Mouse (Mus musculus) forebrain, embryonic 13.5 days (tissue): ENCODE results near the gene Khdrbs1. TPM values are rescaled to one million over a fixed set of nuclear protein-coding genes. Genes with fewer than 3 reads are reported as not detected.
"Not testable (repeated sequence)": the region's sequence is repeated elsewhere in the genome, so short reads cannot be mapped to it uniquely, and the experiment has no call there.

Experiments used
- ATAC-seq: fragments of 200-750 bp; cut with Nextera tagmentation; 2 replicates; pipeline ENCODE4 v1.8.0; 2017
- H3K27ac ChIP-seq: fragments of 300-500 bp; sonication (generic); 2 replicates; pipeline ENCODE4 v1.5.1; 2015; ENCODE audit warnings: inconsistent platforms, mild to moderate bottlenecking, moderate library complexity
- H3K27me3 ChIP-seq: fragments of 300-500 bp; sonication (generic); 2 replicates; pipeline ENCODE4 v1.6.1; 2015; ENCODE audit warnings: mild to moderate bottlenecking, inconsistent platforms
- H3K36me3 ChIP-seq: fragments of 300-500 bp; sonication (generic); 2 replicates; pipeline ENCODE4 v1.6.1; 2015; ENCODE audit warnings: mild to moderate bottlenecking, inconsistent platforms; ENCODE audit not compliant: poor library complexity, severe bottlenecking
- H3K4me1 ChIP-seq: fragments of 300-500 bp; sonication (generic); 2 replicates; pipeline ENCODE4 v1.6.1; 2015; ENCODE audit warnings: inconsistent platforms
- H3K4me2 ChIP-seq: fragments of 300-500 bp; sonication (generic); 2 replicates; pipeline ENCODE4 v1.6.1; 2015; ENCODE audit warnings: inconsistent platforms, mild to moderate bottlenecking, moderate library complexity
- H3K4me3 ChIP-seq: fragments of 300-500 bp; sonication (generic); 2 replicates; pipeline ENCODE4 v1.5.1; 2015; ENCODE audit warnings: mild to moderate bottlenecking, inconsistent platforms
- H3K9ac ChIP-seq: fragments of 300-500 bp; sonication (generic); 2 replicates; pipeline ENCODE4 v1.6.1; 2015; ENCODE audit warnings: mild to moderate bottlenecking, inconsistent platforms
- H3K9me3 ChIP-seq: fragments of 300-500 bp; sonication (generic); replicated peaks from 2 replicates; pipeline ENCODE4 v1.6.1; 2016; ENCODE audit warnings: inconsistent platforms
- WGBS: fragments of 180-500 bp; shearing (Covaris S2); methylation state at CpG from one replicate; pipeline ENCODE4 v1.1.7; 2015; 5-methylcytosine and 5-hydroxymethylcytosine counted together
- polyA plus RNA-seq: library from polyadenylated mRNA; unstranded; fragments of >200 nt; fragmentation: Nextera tagmentation; extraction: Ambion mirVana; gene quantifications from 2 replicates; pipeline ENCODE4 v1.2.1, GENCODE M21; 2015

Gene Khdrbs1
- polyA plus RNA-seq, 1 experiment from 2014 or later: 190 TPM

- H3K27ac ChIP-seq: no peak overlapping the region
- 67% methylated on average over 6 of the region's 6 CpGs for WGBS
- H3K9me3 ChIP-seq: no peaks in the 10 kb centered on the region
- H3K4me2 ChIP-seq: no peak overlapping the region
- H3K9ac ChIP-seq: no peak overlapping the region
- H3K4me3 ChIP-seq: no peak overlapping the region
- no peak for ATAC-seq
- H3K27me3 ChIP-seq: peaks cover 3% of the 10 kb centered on the region; the same call in 1 of the 2 replicates
- H3K4me1 ChIP-seq: peaks cover 28% of the 10 kb centered on the region
- no peaks in the 10 kb centered on the region for H3K36me3 ChIP-seq
Observed at GRCm38 (mm10) chr4:129770600-129770999, 28.5 kb upstream of the Khdrbs1 start.

DNA sequence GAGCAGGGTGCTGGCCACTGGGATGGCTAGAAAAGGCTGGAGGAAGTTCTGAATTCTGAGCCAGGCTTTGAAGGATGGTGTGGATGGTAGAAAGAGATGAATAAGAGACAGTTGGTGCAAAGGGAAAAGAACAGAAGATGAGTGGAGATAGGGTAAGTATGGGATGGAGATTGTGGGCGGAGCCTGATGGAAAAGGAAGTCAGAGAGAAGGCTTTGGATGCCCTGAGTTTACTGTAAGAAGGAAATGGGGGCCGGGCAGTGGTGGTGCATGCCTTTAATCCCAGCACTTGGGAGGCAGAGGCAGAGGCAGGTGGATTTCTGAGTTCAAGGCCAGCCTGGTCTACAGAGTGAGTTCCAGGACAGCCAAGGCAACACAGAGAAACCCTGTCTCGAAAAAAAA, 26.6 kb upstream of the Khdrbs1 start:
- H3K27ac ChIP-seq, H3K9me3 ChIP-seq, ATAC-seq, H3K36me3 ChIP-seq, H3K9ac ChIP-seq, H3K27me3 ChIP-seq, H3K4me2 ChIP-seq, H3K4me3 ChIP-seq: not testable (repeated sequence)
- 86% methylated on average over 3 of the region's 3 CpGs for WGBS
- H3K4me1 ChIP-seq: peaks cover 16% of the 10 kb centered on the region

DNA sequence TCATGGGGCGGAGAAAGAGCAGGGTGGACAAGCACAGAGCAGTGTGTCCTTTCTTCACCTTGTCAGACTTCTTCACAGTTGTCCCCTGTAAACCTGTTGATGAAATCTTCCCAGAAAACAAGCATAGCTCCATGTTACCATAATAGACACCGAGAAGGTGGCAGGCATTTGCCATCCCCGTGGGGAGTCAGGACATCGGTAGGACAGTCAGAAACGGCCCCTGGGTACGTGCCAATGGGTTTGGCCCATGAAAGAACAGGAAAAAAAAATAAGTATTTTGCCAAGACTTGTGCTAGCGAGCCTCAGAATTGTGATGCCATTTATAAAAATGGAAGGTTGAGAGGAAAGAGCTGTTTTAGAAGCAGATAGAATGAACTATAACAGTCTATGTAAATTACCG, 25.7 kb upstream of the Khdrbs1 start:
- Histone ChIP-seq H3K27ac (no peak overlapping the region; the same call in 1 of the 2 replicates), H3K4me1 (peaks cover 16% of the 10 kb centered on the region), H3K9ac (no peak overlapping the region), H3K9me3 (no peaks in the 10 kb centered on the region), H3K4me3 (no peak overlapping the region), H3K36me3 (no peaks in the 10 kb centered on the region), H3K27me3 (no peaks in the 10 kb centered on the region), H3K4me2 (no peak overlapping the region)
- 72% methylated on average over 8 of the region's 8 CpGs for WGBS
- no peak for ATAC-seq

GRCm38 (mm10) chr4:129765351-129765750, 23.2 kb upstream of the Khdrbs1 start:
- no peak for ATAC-seq
- WGBS: 86% methylated on average over 3 of the region's 3 CpGs

GRCm38 (mm10) chr4:129762496-129762895, 20.4 kb upstream of the Khdrbs1 start:
- ATAC-seq, H3K36me3 ChIP-seq: not testable (repeated sequence)
- WGBS: 87% methylated on average over 1 of the region's 1 CpGs

More at GRCm38 (mm10) chr4:129765351-129765750, 23.2 kb upstream of the Khdrbs1 start:
- Histone ChIP-seq H3K27ac (no peak overlapping the region), H3K9me3 (no peaks in the 10 kb centered on the region), H3K4me1 (no peaks in the 10 kb centered on the region), H3K4me2 (no peak overlapping the region), H3K4me3 (no peak overlapping the region), H3K27me3 (no peaks in the 10 kb centered on the region), H3K9ac (no peak overlapping the region), H3K36me3 (no peaks in the 10 kb centered on the region)

GRCm38 (mm10) chr4:129761606-129762005, 19.5 kb upstream of the Khdrbs1 start:
- Histone ChIP-seq H3K36me3 (no peaks in the 10 kb centered on the region), H3K4me2 (no peak overlapping the region), H3K4me3 (no peak overlapping the region), H3K9me3 (no peaks in the 10 kb centered on the region), H3K9ac (no peak overlapping the region), H3K27me3 (no peaks in the 10 kb centered on the region), H3K4me1 (no peaks in the 10 kb centered on the region), H3K27ac (no peak overlapping the region)
- 93% methylated on average over 12 of the region's 12 CpGs for WGBS
- no peak for ATAC-seq

More at GRCm38 (mm10) chr4:129762496-129762895, 20.4 kb upstream of the Khdrbs1 start:
- H3K27me3 ChIP-seq, H3K27ac ChIP-seq, H3K4me3 ChIP-seq, H3K4me1 ChIP-seq, H3K9ac ChIP-seq, H3K4me2 ChIP-seq, H3K9me3 ChIP-seq: not testable (repeated sequence)

DNA sequence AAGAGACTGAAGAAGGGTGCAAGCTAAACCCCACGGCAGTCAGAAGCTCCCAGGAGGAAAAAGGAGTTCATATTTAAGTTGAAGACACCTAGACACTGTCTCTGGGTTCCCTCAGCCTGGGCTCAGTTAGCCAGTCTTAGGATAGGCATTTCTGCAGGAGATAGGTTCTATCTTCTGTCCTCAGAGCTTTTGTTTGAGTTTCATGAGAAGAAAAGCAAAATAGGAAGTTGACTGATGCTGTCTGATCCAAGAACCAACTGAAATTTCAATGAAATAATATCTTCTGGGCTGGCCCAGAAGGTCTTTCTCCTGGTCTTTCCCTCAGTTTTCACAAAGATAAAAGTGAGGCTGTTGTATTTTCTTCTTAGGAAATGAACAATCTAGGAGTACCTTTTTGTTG, 13.4 kb upstream of the Khdrbs1 start:
- no peak overlapping the region for H3K9ac ChIP-seq
- ATAC-seq: no peak
- H3K36me3 ChIP-seq: no peaks in the 10 kb centered on the region
- H3K4me3 ChIP-seq: no peak overlapping the region
- H3K27ac ChIP-seq: no peak overlapping the region
- WGBS: 82% methylated on average over 1 of the region's 1 CpGs
- no peaks in the 10 kb centered on the region for H3K27me3 ChIP-seq
- no peak overlapping the region for H3K4me2 ChIP-seq
- no peaks in the 10 kb centered on the region for H3K4me1 ChIP-seq
- H3K9me3 ChIP-seq: no peaks in the 10 kb centered on the region

DNA sequence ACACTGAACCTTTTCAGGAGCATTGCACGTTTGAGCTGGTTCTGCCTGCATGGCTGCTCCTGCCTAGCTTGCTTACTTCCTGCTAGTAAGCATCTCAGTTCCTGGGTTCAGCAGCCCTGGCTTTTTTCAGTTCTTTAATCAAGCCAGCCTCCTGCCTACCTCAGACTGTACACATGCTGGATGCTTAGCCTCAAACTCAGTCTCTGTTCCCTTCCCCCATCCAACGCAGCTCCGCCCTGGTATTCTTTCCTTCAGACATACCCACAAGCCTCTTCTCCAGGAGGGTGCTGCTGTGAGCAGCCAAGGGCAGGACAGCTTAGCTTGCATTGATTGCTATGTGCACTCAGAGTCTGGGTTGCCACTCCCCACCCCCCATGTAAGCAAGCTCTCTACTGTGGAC, 12.6 kb upstream of the Khdrbs1 start:
- 67% methylated on average over 3 of the region's 3 CpGs for WGBS
- ATAC-seq: no peak
- H3K4me3 ChIP-seq: no peak overlapping the region
- no peaks in the 10 kb centered on the region for H3K9me3 ChIP-seq
- H3K36me3 ChIP-seq: no peaks in the 10 kb centered on the region
- H3K9ac ChIP-seq: no peak overlapping the region
- H3K4me1 ChIP-seq: no peaks in the 10 kb centered on the region
- H3K27ac ChIP-seq: no peak overlapping the region
- H3K4me2 ChIP-seq: no peak overlapping the region
- no peaks in the 10 kb centered on the region for H3K27me3 ChIP-seq

DNA sequence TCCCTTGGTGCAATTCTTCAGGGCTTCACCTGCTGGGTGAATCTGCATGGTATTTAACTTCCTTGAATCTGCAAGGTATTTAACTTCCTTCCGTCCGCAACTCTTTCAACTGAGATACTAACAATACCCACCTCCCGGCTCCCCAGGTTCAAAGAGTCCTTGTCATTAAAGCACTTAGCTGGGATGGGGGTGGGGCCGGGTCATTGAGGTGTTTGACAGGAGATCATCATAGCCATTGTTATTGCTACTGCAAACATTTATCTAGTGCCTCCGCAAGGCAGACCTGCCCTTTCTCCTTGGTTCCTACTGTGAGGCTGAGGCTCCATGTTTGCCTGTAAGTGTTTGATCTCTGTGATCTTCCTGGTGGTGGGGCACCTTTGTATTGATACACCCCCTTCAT, 8.3 kb upstream of the Khdrbs1 start:
- Histone ChIP-seq H3K9ac (no peak overlapping the region), H3K9me3 (no peaks in the 10 kb centered on the region), H3K4me2 (no peak overlapping the region), H3K36me3 (no peaks in the 10 kb centered on the region), H3K4me1 (no peaks in the 10 kb centered on the region), H3K27ac (no peak overlapping the region), H3K27me3 (no peaks in the 10 kb centered on the region), H3K4me3 (no peak overlapping the region)
- ATAC-seq: no peak
- WGBS: 8% methylated on average over 5 of the region's 5 CpGs

DNA sequence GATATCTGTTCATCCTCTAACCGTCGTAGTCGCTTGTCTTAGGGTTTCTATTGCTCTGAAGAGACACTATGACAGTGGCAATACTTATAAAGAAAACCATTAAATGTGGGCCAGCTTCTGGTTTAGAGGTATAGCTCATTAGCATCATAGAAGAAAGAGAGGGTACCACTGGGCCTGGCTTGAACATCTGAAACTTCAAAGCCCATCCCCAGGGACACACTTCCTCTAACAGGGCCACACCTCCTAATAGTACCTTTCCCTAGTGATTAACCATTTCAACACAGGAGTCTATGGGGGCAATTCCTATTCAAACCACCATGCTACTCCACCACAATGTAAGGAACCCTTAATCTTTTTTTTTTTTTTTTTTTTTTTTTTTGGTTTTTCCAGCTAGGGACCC, 4.5 kb upstream of the Khdrbs1 start:
- H3K9ac ChIP-seq: no peak overlapping the region
- no peak overlapping the region for H3K27ac ChIP-seq
- no peaks in the 10 kb centered on the region for H3K27me3 ChIP-seq
- no peak overlapping the region for H3K4me3 ChIP-seq
- no peak for ATAC-seq
- no peaks in the 10 kb centered on the region for H3K36me3 ChIP-seq
- H3K4me2 ChIP-seq: no peak overlapping the region
- peaks cover 9% of the 10 kb centered on the region for H3K4me1 ChIP-seq
- no peaks in the 10 kb centered on the region for H3K9me3 ChIP-seq
- WGBS: 72% methylated on average over 3 of the region's 3 CpGs

DNA sequence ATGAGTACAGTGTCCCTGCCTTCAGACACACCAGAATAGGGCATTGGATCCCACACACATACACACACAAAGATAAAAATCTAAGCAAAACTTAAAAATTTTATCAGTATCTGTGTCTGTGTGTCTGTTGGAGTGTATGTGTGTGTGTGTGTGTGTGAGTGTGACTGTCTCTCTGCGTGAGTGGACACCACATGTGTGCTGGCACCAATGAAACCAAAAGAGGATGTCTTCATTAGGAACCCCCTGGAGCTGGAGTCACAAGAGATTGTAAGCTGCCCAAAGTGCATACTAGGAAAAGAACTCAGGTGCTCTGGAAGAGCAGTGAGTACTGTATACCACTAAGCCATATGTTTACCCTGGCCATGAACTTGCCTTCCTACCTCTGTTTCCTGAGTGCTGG, 4.0 kb upstream of the Khdrbs1 start:
- ATAC-seq: no peak
- WGBS: 92% methylated on average over 1 of the region's 1 CpGs
- Histone ChIP-seq H3K4me1 (peaks cover 9% of the 10 kb centered on the region), H3K27ac (no peak overlapping the region), H3K9me3 (no peaks in the 10 kb centered on the region), H3K9ac (no peak overlapping the region), H3K4me3 (no peak overlapping the region), H3K36me3 (no peaks in the 10 kb centered on the region), H3K4me2 (no peak overlapping the region), H3K27me3 (no peaks in the 10 kb centered on the region)

GRCm38 (mm10) chr4:129743494-129743893, 1.4 kb upstream of the Khdrbs1 start:
- WGBS: 42% methylated on average over 2 of the region's 2 CpGs
- peaks cover 27% of the 10 kb centered on the region for H3K4me1 ChIP-seq
- ATAC-seq: no peak
- no peaks in the 10 kb centered on the region for H3K36me3 ChIP-seq
- peak overlapping the region; percentile 99 for H3K27ac ChIP-seq
- no peaks in the 10 kb centered on the region for H3K27me3 ChIP-seq
- H3K9ac ChIP-seq: peak overlapping the region; percentile 86
- H3K4me3 ChIP-seq: peak overlapping the region; percentile 100
- H3K4me2 ChIP-seq: peak overlapping the region; percentile 68
- no peaks in the 10 kb centered on the region for H3K9me3 ChIP-seq

- whole genome bisulfite sequencing: 8% methylated on average over 7 of the region's 7 CpGs
- no peak for ATAC-seq
- H3K27ac ChIP-seq: peak overlapping the region; percentile 99
- H3K9ac ChIP-seq: peak overlapping the region; percentile 86
- peak overlapping the region; percentile 68 for H3K4me2 ChIP-seq
- H3K9me3 ChIP-seq: no peaks in the 10 kb centered on the region
- H3K4me3 ChIP-seq: peak overlapping the region; percentile 100
- H3K36me3 ChIP-seq: no peaks in the 10 kb centered on the region
- H3K27me3 ChIP-seq: no peaks in the 10 kb centered on the region
- H3K4me1 ChIP-seq: peaks cover 30% of the 10 kb centered on the region
Observed at GRCm38 (mm10) chr4:129743010-129743390, 897 bp upstream of the Khdrbs1 start.
